In the genomic region with DNA sequence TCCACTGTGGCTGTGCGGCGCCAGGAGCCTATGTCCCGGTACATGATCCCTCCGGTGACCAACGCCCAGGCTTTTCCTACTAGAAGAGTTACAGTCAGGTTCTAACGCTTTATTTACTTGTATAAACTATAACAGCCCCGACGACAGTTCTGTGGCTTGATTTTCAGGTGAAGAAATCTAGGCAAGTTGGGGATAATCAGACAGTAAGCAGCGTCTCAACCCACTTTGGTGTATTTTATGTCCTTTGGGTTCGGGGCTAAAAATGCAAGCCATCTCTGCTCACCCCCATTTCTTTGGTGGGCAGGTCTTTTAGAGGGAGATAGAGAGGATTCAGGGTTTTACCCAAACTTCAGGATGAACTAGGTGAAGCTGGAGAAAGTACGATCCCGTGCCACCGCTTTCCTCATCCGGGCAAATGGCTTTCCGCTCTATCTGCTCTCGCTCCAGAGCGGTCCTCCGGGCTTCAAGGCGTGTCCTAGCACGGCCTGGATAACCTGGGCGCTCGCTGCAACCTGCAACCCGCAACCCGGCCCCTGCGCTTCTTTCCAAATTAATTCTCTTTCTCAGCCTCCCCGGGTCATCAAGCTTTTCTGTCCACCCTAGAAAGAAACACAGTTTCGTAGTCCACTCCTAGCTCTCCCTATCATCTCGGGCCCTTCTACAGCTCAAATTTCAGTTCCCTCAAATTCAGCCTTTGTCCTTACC, we compare ENCODE assay signal across 8 mouse cellular contexts. TPM values are rescaled to one million over a fixed set of nuclear protein-coding genes. Genes with fewer than 3 reads are reported as not detected.
DNase-seq lines count a peak whose midpoint lies in the region; ATAC-seq lines count a peak whose summit lies in the region.

No protein-coding gene starts in this region.

- H3K9ac ChIP-seq in heart, embryonic 11.5 days (ENCODE audit: low read depth, low read length), result 0 out of 2 replicates have a peak overlapping the region, but pooled peaks have one; percentile 34
- no peak overlapping the region for H3K9ac ChIP-seq in hindbrain, embryonic 13.5 days
- H3K9ac ChIP-seq in liver, embryonic 16.5 days (ENCODE audit: low read depth, low read length), result no peak overlapping the region

- peak overlapping the region; percentile 64 for H3K4me2 ChIP-seq in heart, embryonic 11.5 days
- peak overlapping the region; percentile 42 for H3K4me2 ChIP-seq in hindbrain, embryonic 13.5 days
- H3K4me2 ChIP-seq in liver, embryonic 16.5 days (ENCODE audit: low read depth, low read length), result peak overlapping the region; percentile 17; the same call in 1 of the 2 replicates

- ATAC-seq in heart, embryonic 11.5 days (replicated peaks; ENCODE audit: insufficient number of reproducible peaks, low FRiP score, low TSS enrichment), result no peak
- ATAC-seq in hindbrain, embryonic 13.5 days (ENCODE audit: low FRiP score), result no peak
- ATAC-seq in liver, embryonic 16.5 days (ENCODE audit: low read depth), result no peak

- no peak for DNase-seq in heart, postnatal 25 days (ENCODE audit: low spot score)
- peak; percentile 52 for DNase-seq in ZHBTc4 (ENCODE audit: low read depth, low spot score)
- DNase-seq in yolk sac, embryonic 10.5 days (ENCODE audit: low spot score), result peak; percentile 53
- DNase-seq in thymus, postnatal 0 days (ENCODE audit: low spot score), result no peak
- no peak for DNase-seq in frontal cortex, postnatal 10 days (ENCODE audit: low spot score in 2 of 2)

- no peak overlapping the region for H3K27ac ChIP-seq in heart, embryonic 11.5 days (ENCODE audit: low read depth, low read length)
- no peak overlapping the region for H3K27ac ChIP-seq in hindbrain, embryonic 13.5 days
- no peak overlapping the region for H3K27ac ChIP-seq in liver, embryonic 16.5 days (ENCODE audit: low read length)

- WGBS in heart, embryonic 11.5 days (ENCODE audit: insufficient replicate concordance), result under 1% methylated on average over 28 of the region's 28 CpGs
- 1% methylated on average over 28 of the region's 28 CpGs for WGBS in hindbrain, embryonic 13.5 days
- WGBS in liver, embryonic 16.5 days (ENCODE audit: insufficient replicate concordance), result 2% methylated on average over 28 of the region's 28 CpGs

- peak overlapping the region; percentile 39 for H3K4me3 ChIP-seq in heart, embryonic 11.5 days (ENCODE audit: low read depth, low read length)
- H3K4me3 ChIP-seq in hindbrain, embryonic 13.5 days, result peak overlapping the region; percentile 20
- peak overlapping the region; percentile 15; the same call in 1 of the 2 replicates for H3K4me3 ChIP-seq in liver, embryonic 16.5 days (ENCODE audit: low read depth, low read length)

- peaks cover 53% of the 10 kb centered on the region for H3K27me3 ChIP-seq in heart, embryonic 11.5 days (ENCODE audit: control insufficient read depth, insufficient read depth, low read length)
- peaks cover 91% of the 10 kb centered on the region for H3K27me3 ChIP-seq in hindbrain, embryonic 13.5 days
- peaks cover 61% of the 10 kb centered on the region for H3K27me3 ChIP-seq in liver, embryonic 16.5 days (ENCODE audit: control insufficient read depth, insufficient read depth, low read depth, low read length)

- H3K9me3 ChIP-seq in heart, embryonic 11.5 days (replicated peaks; ENCODE audit: control insufficient read depth, low read length), result no peaks in the 10 kb centered on the region
- H3K9me3 ChIP-seq in hindbrain, embryonic 13.5 days, result no peaks in the 10 kb centered on the region
- H3K9me3 ChIP-seq in liver, embryonic 16.5 days (replicated peaks; ENCODE audit: control insufficient read depth, low read length), result no peaks in the 10 kb centered on the region

- peaks cover 12% of the 10 kb centered on the region for H3K4me1 ChIP-seq in heart, embryonic 11.5 days (ENCODE audit: control insufficient read depth, insufficient read depth, low read length)
- peaks cover 17% of the 10 kb centered on the region for H3K4me1 ChIP-seq in hindbrain, embryonic 13.5 days (replicated peaks)
- peaks cover 2% of the 10 kb centered on the region; the same call in 1 of the 2 replicates for H3K4me1 ChIP-seq in liver, embryonic 16.5 days (ENCODE audit: control insufficient read depth, low read depth, low read length)

- intact Hi-C loops in heart, postnatal 25 days (cut with DNase I), result no loop called here

- H3K36me3 ChIP-seq in heart, embryonic 11.5 days (ENCODE audit: control insufficient read depth, insufficient read depth, low read length), result no peaks in the 10 kb centered on the region
- H3K36me3 ChIP-seq in hindbrain, embryonic 13.5 days, result no peaks in the 10 kb centered on the region
- no peaks in the 10 kb centered on the region for H3K36me3 ChIP-seq in liver, embryonic 16.5 days (ENCODE audit: control insufficient read depth, insufficient read depth)

RNA-seq across cellular contexts. Expression of a gene that starts 0.5 kb away (rescaled TPM):
- 0.11 TPM in 1 of 2 replicates, not detected in the other for polyA plus RNA-seq in heart, embryonic 11.5 days (2014; fragmentation: Nextera tagmentation; extraction: Ambion mirVana)
- not detected for total RNA-seq in heart, postnatal 25 days (2021)
- polyA plus RNA-seq in hindbrain, embryonic 13.5 days (2015; fragmentation: Nextera tagmentation; extraction: Ambion mirVana), result not detected in 2 replicates
- polyA plus RNA-seq in liver, embryonic 16.5 days (2015; fragmentation: Nextera tagmentation; extraction: Ambion mirVana), result 0.08 and 0.50 TPM in 2 replicates
- polyA plus RNA-seq in thymus, postnatal 0 days (2015; fragmentation: Nextera tagmentation; extraction: Ambion mirVana), result 1.1 and 1.2 TPM in 2 replicates

Comparison
In these comparisons a context has a peak if more than half of its experiments do, and no peak if none do; other contexts are left out.
1. DNase-seq: peak in ZHBTc4 (single experiment) and yolk sac, embryonic 10.5 days (single experiment); none in heart, postnatal 25 days (single experiment), thymus, postnatal 0 days (single experiment) and frontal cortex, postnatal 10 days (0 of 2).
2. Peak in every context shown above with its lines, with median percentiles within 50 percentile points of each other: H3K4me2 ChIP-seq and H3K4me3 ChIP-seq.